Mouse (Mus musculus): ENCODE measurements around the gene Padi4.
A peak's percentile ranks its signal among the peaks of the same experiment; 100 is the strongest.

The Padi4 gene

GRCm38 (mm10) chr4:140740655-140741054 lies 33.4 kb downstream of the Padi4 start:
- DNase-seq (ENCODE audit: low read depth, low spot score): no peak

GRCm38 (mm10) chr4:140732871-140733270 lies 41.2 kb downstream of the Padi4 start:
- DNase-seq (ENCODE audit: low read depth, low spot score): no peak

GRCm38 (mm10) chr4:140731654-140732053 lies 42.4 kb downstream of the Padi4 start:
- no peak for DNase-seq (ENCODE audit: low read depth, low spot score)

- DNase-seq (ENCODE audit: low read depth, low spot score): no peak
Observed at GRCm38 (mm10) chr4:140726907-140727306, 47.1 kb downstream of the Padi4 start.

GRCm38 (mm10) chr4:140724739-140725138 lies 49.3 kb downstream of the Padi4 start:
- no peak for DNase-seq (ENCODE audit: low read depth, low spot score)

- DNase-seq (ENCODE audit: low read depth, low spot score): peak; percentile 68
Observed at GRCm38 (mm10) chr4:140723801-140724200, 50.2 kb downstream of the Padi4 start.

- DNase-seq (ENCODE audit: low read depth, low spot score): no peak
Observed at GRCm38 (mm10) chr4:140723192-140723591, 50.8 kb downstream of the Padi4 start.

- no peak for DNase-seq (ENCODE audit: low read depth, low spot score)
Observed at GRCm38 (mm10) chr4:140722710-140723109, 51.3 kb downstream of the Padi4 start.

- no peak for DNase-seq (ENCODE audit: low read depth, low spot score)
Observed at GRCm38 (mm10) chr4:140721968-140722490, 52.0 kb downstream of the Padi4 start.

- DNase-seq (ENCODE audit: low read depth, low spot score): no peak
Observed at GRCm38 (mm10) chr4:140720091-140720490, 53.9 kb downstream of the Padi4 start.

GRCm38 (mm10) chr4:140718436-140718835 lies 55.6 kb downstream of the Padi4 start:
- DNase-seq (ENCODE audit: low read depth, low spot score): no peak

- no peak for DNase-seq (ENCODE audit: low read depth, low spot score)
Observed at GRCm38 (mm10) chr4:140716994-140717393, 57.0 kb downstream of the Padi4 start.

GRCm38 (mm10) chr4:140714586-140714985 lies 59.5 kb downstream of the Padi4 start:
- no peak for DNase-seq (ENCODE audit: low read depth, low spot score)

GRCm38 (mm10) chr4:140713480-140714365 lies 60.3 kb downstream of the Padi4 start:
- peak; percentile 83 for DNase-seq (ENCODE audit: low read depth, low spot score)

GRCm38 (mm10) chr4:140711360-140711759 lies 62.7 kb downstream of the Padi4 start:
- DNase-seq (ENCODE audit: low read depth, low spot score): no peak

GRCm38 (mm10) chr4:140710781-140711180 lies 63.3 kb downstream of the Padi4 start:
- no peak for DNase-seq (ENCODE audit: low read depth, low spot score)

GRCm38 (mm10) chr4:140709617-140710016 lies 64.4 kb downstream of the Padi4 start:
- DNase-seq (ENCODE audit: low read depth, low spot score): no peak

- no peak for DNase-seq (ENCODE audit: low read depth, low spot score)
Observed at GRCm38 (mm10) chr4:140709111-140709510, 64.9 kb downstream of the Padi4 start.

GRCm38 (mm10) chr4:140708297-140708927 lies 65.6 kb downstream of the Padi4 start:
- DNase-seq (ENCODE audit: low read depth, low spot score): no peak

- DNase-seq (ENCODE audit: low read depth, low spot score): no peak
Observed at GRCm38 (mm10) chr4:140707615-140708014, 66.4 kb downstream of the Padi4 start.

- DNase-seq (ENCODE audit: low read depth, low spot score): no peak
Observed at GRCm38 (mm10) chr4:140704166-140704565, 69.9 kb downstream of the Padi4 start.

GRCm38 (mm10) chr4:140703636-140704035 lies 70.4 kb downstream of the Padi4 start:
- no peak for DNase-seq (ENCODE audit: low read depth, low spot score)

Measured in 3T3-L1 (cell line).